Mouse (Mus musculus): ENCODE measurements around the gene Zmynd15.
"Not testable (repeated sequence)": the region's sequence is repeated elsewhere in the genome, so short reads cannot be mapped to it uniquely, and the experiment has no call there.

Gene Zmynd15

DNA sequence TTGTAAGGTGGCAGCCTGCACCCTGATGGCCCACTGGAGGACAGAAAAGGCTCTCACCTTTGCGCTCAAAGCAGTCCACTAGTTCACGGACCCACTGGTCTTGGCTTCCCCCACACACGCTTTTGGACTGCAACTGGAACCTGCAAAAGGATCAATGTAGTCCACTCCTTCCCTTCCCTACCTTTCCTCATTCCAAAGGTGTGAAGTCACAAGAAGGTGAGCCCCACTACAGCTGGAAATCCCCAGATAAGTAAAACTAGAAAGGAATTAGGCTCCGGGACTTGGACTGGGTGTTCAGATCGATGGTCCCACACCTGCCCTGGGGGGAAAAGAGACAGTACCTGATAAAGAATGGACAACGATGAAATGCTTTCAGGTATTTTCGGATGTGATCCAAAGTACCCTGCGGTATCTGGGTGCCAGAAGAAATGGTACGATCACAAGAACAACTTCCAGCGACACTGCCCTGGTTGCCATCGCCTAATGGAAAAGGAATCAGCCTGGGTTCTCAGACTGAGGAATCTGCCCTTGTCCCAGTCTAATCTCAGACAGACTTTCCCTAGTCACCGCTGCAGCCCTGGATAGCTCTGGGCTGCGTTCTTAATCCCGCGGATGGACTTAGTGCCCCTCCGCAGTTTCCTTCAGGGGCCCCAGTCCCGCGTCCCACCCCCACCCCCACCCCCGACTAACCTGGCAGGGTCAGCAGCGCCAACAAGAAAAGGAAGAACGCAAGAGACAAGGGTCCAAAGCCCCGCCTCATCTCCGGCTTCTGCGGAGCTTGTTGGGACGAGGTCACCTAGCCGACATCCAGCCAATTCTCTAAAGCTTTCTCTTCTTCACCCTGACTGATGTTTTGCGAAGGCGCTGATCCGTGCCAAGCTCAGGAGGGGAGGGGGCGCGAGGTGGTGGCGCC is at the start of gene Zmynd15:
TSS of gene Zmynd15 (plus strand) at position 746 of the 913 bp plus-strand sequence.
- DNase-seq: peak in 1 of 2 experiments; percentile 34

DNA sequence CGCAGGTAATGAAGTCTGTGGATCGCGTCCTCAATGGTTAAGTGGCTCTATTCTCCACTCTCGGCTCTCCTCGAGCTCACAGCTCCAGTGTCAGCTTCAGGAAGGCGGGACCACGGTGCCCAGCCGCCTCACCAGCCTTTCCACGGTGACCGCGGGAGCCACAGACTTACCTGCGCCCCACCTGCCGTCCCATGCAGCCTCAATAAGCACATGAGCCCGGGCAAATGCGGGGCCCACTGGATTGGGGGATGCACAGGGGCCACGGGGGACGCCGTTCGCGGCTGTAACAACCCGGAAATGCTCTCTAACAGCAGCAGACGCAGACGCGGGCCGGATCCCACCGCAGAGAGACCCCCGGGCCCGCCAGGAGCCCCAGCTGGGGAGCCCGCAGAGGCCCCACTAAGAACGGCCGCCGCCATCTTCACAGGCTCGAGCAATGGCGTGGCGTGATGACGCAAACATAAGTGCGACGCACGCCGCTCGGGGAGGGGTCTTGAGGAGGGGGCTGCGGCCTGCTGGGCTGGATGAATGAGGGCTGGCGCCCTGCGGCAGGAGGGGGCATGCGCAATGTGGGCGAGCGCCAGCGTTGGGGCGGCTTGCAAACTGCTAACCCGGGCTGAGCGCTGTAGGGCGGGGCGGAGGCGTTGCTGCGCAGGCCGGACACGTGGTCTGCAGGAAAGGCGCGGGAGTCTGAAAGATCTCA is 49.5 kb upstream of the Zmynd15 start, which contains the start of gene Pelp1:
TSS of gene Pelp1 (minus strand) at position 438 of the 703 bp plus-strand sequence.
- peak; percentile 80 to 91 for DNase-seq

DNA sequence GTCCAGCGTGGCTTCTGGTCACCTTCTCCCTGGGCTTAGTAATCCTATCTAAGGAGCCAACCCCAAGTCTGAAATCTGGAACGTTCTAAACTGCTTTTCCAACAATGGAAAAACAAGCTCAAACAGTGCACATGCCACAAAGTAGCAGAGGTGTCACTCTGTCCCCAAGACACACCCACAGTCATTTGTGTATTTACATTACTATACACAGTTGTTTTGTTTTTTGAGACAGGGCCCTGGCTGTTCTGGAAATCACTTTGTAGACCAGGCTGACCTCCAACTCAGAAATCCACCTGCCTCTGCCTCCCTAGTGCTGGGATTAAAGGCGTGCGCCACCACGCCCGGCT is 49.0 kb upstream of the Zmynd15 start:
- DNase-seq: no peak

DNA sequence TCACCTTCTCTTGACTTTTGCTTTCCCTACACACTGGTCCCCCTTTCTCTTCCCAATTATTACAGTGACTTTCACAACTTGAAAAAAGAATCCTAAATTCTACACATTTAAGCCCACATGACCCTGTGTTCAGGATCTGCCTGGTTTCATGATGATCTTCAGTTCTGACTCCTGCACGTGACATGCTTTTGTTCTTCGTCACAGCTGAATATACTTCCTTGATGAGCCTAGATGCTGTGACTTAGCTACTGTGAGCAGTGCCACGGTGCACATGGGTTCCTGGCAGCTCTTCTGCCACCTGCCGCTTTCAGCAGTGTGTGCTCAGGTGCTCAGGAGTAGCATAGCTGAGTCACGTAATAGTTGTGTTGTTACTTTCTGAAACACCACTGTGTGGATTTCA is 46.6 kb upstream of the Zmynd15 start:
- no peak for DNase-seq

DNA sequence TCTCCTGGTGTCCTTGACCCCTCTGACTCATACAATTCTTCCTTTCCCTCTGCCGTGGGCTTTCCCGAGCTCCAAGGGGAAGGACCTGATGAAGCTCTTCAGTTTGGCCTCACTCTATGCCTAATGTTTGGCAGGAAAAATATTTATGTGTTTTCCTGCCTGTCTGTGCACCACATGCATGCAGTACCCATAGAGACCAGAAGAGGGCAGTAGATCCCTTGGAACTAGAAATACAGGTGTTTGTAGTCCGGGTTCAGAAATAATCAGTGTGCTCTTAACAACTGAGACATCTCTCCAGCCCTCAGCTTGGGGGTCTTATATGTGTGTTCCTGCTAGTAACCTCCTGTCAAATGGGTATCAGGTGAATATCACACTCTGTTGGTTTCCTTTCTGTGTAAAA is 45.3 kb upstream of the Zmynd15 start:
- DNase-seq: peak; percentile 73 to 92

DNA sequence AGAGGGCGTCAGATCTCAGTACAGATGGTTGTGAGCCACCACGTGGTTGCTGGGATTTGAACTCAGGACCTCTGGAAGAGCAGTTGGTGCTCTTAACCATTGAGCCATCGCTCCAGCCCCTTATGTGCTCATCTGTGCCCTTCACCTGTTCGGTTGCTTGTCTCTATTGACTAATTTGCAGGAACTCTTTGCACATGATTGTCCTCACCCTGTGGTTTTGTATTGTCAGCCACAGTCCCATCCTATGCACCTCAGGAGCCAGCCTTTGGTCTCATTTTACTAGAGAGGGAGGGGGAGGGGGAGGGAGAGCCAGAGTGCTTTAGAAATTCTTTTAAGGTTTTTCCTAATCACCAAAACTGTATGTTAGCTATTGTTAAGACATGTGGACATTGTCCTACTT is 41.0 kb upstream of the Zmynd15 start:
- DNase-seq: no peak

DNA sequence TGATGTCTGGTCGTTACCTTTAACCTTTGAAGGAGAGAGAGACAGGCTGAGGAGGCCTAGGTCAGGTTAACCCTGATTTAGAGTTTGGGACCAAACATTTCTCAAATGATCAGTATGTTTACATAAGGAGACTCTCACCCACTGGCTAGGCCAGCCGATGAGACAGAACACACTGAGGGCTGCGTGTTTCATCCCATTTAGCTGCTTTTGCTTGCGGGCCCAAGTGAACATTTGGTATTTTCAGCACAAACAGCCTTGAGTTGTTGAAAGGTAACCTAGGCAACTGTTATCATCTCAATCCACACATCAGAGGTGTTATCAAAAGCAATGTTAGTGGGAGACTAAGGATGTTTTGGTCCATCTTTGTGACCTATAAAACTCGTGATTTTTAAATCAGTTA is 39.7 kb upstream of the Zmynd15 start:
- DNase-seq: no peak

DNA sequence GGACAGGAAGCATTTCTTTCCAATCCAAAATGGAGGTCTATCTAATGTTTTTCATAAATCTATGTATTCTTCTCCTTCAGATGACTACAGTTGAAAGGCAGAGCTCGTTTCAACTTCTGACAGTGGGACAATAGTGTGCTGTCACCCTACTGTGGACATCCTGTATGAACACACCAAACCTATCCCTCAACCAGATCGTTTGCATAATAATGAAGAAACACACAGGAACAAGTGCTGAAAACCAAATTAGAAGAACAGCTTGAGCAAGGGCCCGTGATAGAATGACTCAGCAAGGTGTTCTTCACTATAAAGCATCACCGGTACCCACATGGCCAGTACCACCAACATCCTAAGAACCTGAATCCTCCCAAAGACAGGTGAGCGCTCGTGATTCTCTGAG is 32.6 kb upstream of the Zmynd15 start:
- DNase-seq: not testable (repeated sequence)

DNA sequence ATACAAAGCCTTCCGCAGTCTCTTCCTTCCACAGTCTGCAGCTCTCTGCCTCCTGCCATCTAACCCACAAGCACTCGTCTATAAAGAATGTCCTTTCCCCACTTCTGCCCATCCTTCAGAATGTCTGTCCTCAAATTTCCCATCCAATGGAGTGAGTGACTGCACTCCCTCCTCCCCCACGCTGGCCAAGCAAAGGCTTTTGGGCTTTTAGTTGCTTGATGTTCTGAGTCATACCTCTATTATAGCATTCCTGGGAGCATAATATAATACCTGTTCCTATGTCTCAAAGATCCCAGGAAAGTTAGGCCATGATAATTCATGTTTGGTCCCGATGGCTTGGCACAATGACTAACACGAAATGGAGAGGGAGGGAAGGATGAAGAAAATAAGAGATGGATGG is 27.7 kb upstream of the Zmynd15 start:
- DNase-seq: no peak

DNA sequence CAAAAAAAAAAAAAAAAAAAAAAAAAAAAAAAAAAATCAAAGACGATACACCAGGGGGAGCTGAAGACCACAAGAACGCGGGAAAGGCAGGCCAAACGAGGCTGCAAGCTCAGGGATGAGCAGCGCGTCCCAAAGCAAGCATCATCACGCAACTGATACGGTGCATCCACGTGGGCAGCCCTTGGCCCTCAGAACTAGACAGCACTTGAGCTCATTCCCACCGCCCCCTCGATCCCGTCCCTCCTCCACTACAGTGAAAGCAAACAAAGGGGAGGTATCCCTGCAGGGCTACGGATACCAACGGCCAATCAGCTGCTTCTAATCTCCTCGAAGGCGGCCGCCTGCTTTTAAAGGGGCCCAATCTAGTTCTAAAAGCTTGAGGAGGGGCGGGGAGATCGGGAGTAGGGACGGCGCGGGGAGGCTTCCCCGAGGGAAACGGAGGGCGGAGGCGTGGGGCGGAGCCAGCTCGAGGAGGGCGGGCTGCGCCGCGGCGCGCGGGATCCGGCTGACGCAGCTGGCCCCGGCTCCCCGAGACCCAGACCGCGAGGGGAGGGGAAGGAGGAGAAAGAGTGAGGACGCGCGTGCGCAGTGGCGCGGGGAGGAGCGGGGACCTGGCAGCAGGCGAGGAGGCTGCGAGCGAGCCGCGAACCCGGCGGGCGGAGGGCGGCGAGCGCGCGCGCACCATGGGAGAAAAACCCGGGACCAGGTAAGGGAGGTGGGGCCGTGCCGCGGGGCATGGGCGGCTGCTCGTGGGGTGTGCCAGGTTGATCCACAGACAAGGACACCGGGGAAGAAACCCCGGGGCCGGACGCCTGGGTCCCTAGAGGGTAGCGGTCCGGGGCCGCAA is 27.0 kb upstream of the Zmynd15 start, which contains the start of gene Arrb2:
TSS of gene Arrb2 (plus strand) at position 588 of the 847 bp plus-strand sequence.
- DNase-seq: peak; percentile 96 to 98

DNA sequence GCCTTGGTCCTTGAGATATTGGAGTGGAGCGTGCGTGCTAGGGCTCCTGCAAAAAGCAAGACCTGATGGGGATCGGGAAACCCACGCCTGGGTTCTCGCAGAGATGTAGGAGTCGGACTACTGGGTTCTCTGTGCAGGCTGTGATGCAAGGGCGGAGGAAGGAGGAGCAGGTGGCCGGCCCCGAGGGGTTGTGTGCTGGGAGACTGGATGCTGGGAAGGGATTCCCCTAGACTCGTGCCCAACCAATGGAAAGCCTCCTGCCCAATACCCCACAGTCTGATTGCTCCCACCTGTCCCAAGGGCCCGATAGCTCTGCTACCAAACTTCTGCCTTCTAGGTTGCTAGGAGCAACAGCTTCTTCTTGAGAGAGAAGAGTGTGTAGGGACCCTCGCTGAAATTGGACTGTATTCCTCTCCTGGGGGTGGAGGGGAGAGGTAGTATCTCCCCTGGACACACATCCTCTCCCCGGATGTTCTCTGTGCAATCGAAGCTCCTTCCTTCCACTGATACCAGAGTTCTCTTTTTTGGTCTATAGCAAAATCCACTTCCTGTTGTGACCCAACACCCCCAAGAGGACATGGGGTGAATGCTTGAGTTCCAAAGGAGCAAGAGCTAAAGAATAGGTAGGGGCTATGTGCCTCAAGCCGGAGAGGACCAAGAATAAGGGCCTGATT is 26.2 kb upstream of the Zmynd15 start:
- DNase-seq: peak in 1 of 2 experiments; percentile 23

DNA sequence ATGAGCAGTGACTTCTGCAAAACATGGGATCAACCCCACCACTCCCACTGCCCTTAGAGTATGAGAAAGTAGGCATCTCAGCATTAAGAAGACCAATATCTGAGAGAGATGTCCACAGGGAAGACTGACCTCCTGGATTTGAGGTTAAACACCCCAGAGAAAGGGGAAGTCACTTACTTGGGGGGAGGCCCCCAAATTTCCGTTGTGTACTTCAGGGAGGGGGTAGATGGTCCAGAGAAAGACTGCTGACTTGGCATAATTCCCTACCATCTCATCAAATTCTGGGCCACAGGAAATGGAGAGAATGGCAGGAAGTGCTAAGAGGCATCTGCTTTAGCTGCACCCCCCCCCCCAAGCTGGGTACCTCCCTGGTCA is 25.7 kb upstream of the Zmynd15 start:
- no peak for DNase-seq

DNA sequence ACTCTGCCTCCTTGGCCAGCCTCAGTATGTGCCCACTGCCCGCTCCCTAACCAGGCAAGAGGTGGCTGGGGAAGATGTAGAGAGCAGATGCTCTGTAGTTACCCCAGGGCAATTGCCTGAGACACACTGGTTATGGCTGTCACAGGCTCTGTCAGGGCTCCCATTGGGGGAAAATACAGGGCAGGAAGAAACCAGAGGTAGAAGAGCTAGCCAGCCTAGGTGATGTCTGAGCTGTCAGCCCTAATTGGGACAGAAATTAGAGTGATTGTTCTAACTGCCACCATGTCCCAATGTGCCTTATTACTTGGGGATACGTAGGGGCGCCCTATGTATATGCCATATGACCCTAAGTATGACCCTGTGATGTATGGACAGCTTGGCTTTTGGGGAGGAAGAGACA is 25.3 kb upstream of the Zmynd15 start:
- DNase-seq: no peak

DNA sequence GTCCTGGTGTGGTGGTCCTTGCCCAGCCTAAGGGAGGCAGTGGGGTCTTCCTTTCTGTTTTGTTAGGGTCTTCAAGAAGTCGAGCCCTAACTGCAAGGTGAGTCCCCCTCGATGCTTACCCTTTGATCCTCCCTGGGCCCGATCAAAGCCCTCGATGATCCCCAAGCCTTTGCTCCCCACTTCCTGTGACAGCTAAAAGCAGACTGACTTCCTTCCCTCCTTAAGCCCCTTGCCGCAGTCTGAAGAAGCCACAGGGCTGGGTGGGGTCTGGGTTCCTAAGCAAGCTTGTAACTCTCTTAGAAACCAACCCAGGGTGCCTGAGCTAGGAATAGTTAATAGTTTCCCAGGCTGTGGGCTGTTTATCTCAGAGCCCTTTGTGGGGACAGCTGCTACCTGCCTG is 23.8 kb upstream of the Zmynd15 start:
- no peak for DNase-seq

DNA sequence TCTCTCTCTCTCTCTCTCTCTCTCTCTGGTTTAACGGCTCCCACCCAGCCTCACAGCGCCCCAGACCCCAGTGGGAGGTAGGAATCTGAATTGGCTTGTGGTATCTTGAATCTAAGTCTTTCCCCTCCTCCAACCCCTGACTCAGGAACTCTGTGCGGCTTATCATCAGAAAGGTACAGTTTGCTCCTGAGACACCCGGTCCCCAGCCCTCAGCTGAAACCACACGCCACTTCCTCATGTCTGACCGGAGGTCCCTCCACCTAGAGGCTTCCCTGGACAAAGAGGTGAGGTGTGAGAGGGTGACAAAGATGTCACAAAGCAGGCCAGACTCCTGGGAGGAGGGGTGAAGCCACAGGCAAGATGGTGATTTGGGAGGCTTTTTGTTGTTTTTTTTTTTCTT is 21.8 kb upstream of the Zmynd15 start:
- no peak for DNase-seq

DNA sequence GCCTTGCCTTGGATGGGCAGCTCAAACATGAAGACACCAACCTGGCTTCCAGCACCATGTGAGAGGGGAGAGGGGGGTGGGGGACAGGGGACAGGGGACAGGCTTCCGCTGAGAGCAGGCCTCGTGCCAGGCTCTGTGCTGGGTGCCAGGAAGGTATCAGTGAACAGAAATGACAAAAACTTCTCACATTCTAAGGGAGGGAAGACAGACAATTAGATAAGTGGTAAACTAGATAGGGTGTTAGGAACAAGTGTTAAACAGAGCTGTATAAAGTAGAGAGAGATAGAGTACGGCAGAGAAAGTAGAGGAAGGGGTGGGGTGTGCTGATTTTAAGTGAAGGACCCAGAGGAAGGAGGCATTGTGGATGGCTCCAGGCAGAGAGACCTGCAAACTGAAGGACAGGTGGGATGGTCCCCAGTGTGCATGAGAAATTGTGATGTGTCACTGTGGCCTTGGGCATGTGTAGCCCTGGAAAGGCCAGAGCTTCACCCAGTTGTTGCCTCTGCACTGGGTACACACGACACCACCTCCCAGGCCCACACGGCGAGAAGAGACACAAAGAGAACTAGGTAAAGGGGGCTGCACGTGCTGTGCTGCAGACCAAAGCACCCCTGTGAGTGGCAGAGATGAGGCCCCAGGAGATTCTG is 20.4 kb upstream of the Zmynd15 start:
- DNase-seq: no peak

DNA sequence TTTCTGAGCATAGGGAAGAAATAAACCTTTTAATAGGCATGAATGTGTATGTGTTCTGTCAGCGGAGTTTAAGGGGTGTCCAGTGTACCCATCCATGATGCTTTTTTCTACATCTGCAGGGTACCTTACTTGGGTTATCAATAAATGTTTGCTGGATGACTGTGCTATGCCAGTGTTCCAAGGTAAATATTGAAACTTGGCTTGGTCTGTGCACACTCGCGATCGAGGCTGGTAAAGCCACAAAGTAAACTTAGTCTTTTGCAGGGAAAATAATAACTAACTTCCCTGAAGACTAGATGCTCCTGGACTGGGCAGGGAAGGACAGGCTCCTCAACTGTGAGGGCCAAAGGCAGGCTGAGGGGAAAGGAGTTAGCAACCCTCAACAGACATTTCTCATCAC is 18.6 kb upstream of the Zmynd15 start:
- DNase-seq: no peak

DNA sequence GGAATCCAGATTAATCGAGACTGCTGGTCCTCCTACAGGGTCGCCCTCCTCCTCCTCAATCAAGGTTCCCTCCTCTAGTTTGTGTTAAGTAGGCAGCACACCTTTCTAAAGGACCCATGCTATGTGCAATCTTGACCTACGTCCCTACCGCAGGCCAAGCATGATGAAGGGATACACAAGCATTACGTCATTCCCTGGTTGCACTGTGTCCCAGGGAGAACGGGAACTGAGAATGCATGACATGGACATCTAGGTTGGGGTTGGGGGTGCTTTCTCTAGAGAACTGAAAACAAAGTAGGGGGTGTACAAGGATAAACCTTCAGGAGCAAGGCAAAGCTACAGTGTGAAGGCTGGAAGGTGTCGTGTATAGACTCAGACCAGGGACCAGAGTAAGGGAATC is 17.4 kb upstream of the Zmynd15 start:
- no peak for DNase-seq

DNA sequence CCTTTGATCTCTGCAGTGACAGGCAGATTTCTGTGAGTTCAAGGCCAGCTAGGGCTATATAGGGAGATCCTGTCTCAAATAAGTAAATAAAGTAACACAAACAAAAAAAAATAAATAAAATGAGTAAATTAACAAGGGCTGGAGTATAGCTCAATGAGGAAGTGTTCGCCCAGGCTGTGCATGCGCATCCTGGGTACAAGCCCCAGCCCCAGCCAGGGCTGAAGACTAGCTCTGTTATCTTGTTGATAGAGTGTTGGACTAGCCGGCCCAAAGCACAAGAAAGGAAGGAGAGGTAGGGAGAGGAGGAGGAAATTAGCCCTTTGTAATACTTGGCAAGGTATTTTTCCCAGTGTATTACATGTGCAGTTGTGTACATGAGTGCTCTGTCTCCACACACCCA is 15.3 kb upstream of the Zmynd15 start:
- DNase-seq: no peak

DNA sequence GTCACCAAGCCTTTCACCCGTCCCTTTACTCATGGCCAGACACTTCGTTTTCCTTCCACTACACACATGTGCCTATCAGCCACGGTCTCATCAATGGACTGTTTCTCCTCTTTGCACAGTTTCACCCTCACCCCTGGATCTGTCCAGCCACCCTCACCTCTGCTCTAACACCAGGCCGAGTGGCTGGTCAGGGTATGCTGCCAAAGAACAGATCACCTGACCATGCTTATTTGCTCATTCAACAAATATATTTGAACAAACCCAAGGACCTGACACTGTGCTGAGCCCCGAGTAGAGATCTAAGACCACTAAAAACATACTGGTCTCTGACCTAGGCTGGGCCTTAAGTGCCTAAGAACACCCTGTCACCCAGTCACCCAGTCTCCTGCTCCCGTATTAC is 14.6 kb upstream of the Zmynd15 start:
- DNase-seq: peak in 1 of 2 experiments; percentile 35

DNA sequence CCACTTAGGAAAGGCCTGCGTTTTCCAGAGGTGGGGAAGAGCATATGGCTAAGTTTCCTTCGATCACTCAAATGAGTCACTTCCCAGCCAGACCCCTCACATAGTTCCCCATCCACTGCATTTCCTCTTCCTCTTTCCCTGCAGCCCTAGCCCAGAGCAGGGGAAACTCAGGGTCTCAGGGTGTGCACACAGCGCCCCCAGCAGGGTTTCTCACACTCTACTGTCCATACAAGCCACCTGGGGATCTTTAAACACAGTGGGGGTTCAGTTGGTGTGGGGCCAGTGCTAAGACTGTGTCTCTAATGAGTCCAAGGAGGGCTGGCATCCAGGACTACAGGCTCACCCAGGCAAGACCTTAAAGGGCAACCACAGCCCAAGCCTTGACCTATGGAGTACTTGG is 12.5 kb upstream of the Zmynd15 start:
- DNase-seq: peak in 1 of 2 experiments; percentile 33

DNA sequence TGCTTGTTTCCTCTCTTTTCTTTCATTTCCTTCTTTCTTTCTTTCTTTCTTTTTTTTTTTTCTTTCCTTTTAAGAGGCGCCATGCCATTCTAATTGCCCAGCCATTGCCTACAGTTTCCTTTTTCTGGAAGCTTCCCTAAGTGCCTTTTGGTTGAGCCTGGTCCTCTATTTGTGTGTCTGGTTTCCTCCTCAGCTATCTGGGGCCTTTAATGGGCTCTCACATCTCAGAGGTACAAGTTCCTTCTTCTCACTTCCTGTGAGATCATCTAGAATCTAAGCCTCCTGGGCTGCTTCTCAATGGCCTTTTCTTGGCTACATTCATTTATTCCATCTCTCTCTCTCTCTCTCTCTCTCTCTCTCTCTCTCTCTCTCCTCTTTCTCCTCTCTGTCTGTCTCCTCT is 11.9 kb upstream of the Zmynd15 start:
- DNase-seq: no peak

Measured in kidney, postnatal 25 days (tissue).